Mouse (Mus musculus) left cerebral cortex, adult 8-10 months (tissue): Measurements from ENCODE around the gene Unc13a. TPM values are rescaled to one million over a fixed set of nuclear protein-coding genes. Genes with fewer than 3 reads are reported as not detected.

Experiments
- DNase-seq, 2 experiments: peaks; one replicate each; pipeline ENCODE4 v3.0.0; 2022; ENCODE audit warnings: low spot score in 2 of 2
- total RNA-seq, 4 experiments: library from RNA; stranded (reverse); gene quantifications; 2 replicates each; pipeline ENCODE4 v1.2.4; 2022

Gene Unc13a
- total RNA-seq, 4 experiments from 2014 or later = 237 to 269 (median 246) TPM

DNA sequence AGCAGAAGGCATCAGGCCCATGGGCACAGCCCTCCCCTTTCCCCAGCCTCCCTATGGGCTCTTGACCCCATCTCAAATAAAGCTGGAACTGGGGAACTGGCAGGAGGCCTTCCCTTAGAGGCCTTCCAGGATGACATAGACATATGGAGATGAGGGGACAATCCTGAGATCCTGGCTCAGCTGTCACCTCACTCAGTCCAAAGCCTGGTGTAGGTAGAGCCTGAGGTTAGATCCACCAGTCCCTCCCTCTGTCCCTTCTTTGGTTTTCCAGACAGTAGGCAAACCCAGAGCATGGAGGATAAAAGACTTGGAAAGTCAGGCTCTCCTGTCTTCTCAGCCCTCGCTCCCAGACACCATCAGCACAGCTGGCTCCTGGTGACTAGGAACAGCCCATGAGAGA is 4.7 kb downstream of the Unc13a start:
- no peak for DNase-seq

- no peak for DNase-seq
Measured at GRCm38 (mm10) chr8:71665331-71666130, 6.0 kb downstream of the Unc13a start.

- DNase-seq = peak in 1 of 2 experiments; percentile 74
Measured at GRCm38 (mm10) chr8:71660325-71661120, 11.0 kb downstream of the Unc13a start.

- no peak for DNase-seq
Measured at GRCm38 (mm10) chr8:71659751-71660150, 11.8 kb downstream of the Unc13a start.

- no peak for DNase-seq
Measured at GRCm38 (mm10) chr8:71658515-71659049, 13.0 kb downstream of the Unc13a start.

DNA sequence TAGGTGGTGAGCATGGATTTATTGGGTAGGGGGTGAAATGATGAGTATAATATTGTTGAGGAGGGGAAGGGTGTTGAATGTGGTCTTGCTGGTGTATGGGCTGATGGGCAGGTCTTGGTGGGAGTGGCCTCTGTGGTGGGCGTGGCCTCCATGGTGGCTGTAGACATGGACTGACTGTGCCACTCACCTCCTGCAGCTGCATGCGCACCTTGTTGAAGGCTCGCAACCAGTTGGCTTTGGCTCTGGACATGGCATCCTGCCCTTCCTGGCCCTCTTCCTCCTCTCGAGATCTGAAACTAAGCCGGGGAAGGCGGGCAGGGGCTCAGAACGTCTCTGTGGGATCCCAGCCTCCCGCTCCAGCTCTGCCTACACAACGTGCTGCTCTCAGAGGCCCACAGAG is 13.7 kb downstream of the Unc13a start:
- DNase-seq = no peak

DNA sequence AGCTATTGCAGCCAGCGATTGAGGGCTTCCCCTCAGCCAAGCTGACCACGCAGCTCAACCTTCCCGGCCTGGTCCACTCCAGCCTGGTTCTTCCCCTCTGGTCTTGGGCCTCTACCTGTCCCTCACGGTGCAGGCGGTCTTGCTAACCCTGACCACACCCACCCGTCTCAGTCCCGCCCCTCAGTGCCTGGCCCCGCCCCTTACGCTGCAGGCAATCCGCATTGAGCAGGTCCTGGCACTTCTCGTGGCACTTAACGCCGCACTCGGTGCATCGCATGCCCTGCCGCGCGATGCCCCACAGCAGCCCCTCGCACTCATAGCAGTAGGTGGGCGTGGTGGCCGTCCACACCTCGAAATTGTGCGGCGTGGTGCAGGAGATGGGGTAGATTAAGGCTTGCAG is 17.0 kb downstream of the Unc13a start:
- no peak for DNase-seq

DNA sequence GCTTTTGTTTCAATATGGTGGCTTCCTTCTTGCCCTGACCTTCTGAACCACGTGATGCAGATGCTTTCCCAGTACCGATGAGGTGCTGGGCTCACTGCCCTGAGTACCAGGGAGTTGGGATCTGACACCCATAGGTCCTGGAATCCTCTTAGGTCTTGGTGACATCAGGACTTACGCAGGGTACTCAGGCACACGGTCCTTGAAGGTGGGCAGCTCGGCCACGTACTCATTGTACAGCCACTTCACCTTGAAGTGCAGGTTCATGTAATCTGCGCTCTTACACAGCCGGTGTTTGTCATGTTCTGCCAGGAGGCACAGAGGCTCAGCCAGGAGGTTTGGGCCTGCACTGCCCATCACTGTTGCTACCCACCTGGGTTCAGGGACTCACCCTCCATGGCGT is 26.0 kb downstream of the Unc13a start:
- no peak for DNase-seq

- no peak for DNase-seq
Measured at GRCm38 (mm10) chr8:71639318-71639717, 32.2 kb downstream of the Unc13a start.

DNA sequence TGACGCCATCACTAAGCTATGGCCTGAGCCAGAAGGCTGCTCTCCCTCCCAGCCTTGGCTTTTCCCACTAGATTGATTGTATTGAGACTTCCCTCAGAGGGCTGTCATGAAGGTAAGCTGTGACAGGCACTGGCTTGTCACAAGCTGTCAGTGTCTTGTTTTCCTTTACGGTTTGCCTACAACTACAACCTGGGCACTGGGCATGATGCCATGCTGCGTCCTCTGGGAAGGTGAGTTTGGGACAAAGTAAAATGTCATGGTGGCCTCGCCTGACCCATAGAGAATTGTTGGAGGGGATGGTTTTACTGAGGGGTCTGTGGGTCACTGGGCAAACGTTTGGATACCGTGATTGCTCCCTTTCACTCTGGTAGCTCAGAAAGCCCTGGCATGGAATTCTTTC is 33.2 kb downstream of the Unc13a start:
- no peak for DNase-seq

DNA sequence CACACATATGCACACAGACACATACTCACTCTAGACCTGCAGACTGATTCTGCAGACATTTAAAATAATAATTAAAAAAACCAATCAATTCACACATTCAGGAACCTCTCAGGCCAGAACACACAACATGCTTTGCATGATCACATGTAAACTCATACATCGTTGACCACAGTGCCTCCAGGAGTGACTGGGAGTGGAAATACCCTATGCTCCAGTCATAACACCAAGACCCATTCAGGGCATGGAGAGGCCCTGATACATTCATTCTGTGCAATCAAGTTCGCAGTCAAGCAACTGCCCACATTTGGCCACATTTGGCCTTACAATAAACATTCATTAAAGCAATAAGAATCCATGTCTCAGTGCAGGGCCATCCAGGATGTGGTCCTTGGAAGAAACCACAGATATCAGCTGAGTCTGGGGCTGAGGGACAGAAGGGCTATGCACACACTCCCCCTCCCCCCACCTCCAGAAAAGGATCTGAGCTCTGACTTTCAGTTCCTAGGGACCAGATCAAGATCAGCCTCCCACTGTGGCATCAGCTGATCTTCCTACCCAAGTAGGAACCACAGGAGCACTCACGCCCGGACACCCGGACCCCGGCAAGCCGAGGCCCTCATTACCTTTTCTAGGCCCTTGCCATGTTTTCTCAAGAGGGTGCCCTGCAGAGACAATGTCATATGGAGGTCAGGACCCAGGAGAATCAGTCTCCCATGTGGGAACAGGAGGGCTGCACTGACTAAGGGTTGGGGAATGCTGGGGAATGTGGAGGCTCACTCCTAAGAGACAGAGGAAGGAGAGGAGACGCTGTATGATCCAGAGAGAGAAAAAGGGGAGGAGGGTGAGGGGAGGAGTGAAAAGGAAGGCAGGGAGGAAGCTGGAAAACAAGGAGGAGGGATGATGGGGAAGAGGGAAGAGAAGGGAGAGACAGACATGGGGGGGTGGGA is 34.1 kb downstream of the Unc13a start:
- DNase-seq = no peak

GRCm38 (mm10) chr8:71633981-71634667 is 37.4 kb downstream of the Unc13a start:
- DNase-seq = no peak

GRCm38 (mm10) chr8:71633164-71633563 is 38.4 kb downstream of the Unc13a start:
- DNase-seq = no peak

- no peak for DNase-seq
Measured at GRCm38 (mm10) chr8:71631897-71632296, 39.7 kb downstream of the Unc13a start.

GRCm38 (mm10) chr8:71630761-71631160 is 40.8 kb downstream of the Unc13a start:
- no peak for DNase-seq

DNA sequence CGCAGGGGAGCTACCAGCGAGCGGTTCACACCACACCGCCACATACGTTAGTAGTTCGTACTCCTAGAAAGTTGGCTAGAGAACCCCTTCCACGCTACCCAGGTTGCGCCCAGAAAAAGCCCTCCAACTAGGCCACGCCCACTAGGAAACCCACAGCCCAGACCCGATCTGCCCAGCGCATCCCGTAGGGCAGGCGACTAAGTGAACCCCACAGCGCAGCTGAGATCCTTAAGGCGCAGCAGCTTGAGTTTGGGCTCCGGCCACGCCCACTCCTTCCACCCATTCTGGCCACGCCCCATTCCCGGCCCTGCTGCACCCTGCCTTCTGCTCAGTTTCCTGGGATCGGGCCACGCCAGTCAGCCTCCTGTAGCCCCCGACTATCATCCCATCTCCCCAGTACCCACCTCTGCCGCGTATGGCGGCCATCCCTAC is 41.8 kb downstream of the Unc13a start:
- no peak for DNase-seq

DNA sequence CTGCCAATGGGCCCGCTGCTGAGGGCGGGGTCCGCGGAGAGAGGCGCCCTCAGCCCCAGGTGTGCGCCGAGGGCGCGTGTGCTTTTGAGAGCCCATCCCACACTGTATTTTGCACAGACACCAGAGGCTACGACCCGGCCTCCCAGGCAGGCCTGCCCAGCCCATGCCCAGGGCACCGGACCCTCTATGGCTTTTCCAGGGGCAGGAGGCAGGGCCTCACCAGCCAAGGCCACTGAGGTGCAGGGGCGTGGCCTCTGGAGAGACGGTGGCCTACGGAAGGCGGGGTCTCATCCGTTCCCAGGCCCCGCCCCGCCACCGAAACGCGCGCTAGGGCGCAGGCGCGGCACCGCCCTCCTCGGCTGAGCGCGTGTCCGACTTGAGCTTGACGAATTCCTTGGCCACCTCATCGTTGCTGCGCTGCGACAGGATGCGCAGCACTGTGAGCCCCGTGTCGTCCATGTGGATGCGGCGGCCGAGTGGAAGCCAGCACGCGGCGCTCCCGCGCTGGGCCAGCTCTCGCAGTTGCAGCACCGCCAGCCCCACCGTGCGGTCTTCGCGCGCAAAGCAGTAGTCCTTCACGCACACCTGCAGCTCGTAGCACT is 42.4 kb downstream of the Unc13a start:
- peak; percentile 81 to 92 for DNase-seq

- no peak for DNase-seq
Measured at GRCm38 (mm10) chr8:71628396-71629095, 43.0 kb downstream of the Unc13a start.

DNA sequence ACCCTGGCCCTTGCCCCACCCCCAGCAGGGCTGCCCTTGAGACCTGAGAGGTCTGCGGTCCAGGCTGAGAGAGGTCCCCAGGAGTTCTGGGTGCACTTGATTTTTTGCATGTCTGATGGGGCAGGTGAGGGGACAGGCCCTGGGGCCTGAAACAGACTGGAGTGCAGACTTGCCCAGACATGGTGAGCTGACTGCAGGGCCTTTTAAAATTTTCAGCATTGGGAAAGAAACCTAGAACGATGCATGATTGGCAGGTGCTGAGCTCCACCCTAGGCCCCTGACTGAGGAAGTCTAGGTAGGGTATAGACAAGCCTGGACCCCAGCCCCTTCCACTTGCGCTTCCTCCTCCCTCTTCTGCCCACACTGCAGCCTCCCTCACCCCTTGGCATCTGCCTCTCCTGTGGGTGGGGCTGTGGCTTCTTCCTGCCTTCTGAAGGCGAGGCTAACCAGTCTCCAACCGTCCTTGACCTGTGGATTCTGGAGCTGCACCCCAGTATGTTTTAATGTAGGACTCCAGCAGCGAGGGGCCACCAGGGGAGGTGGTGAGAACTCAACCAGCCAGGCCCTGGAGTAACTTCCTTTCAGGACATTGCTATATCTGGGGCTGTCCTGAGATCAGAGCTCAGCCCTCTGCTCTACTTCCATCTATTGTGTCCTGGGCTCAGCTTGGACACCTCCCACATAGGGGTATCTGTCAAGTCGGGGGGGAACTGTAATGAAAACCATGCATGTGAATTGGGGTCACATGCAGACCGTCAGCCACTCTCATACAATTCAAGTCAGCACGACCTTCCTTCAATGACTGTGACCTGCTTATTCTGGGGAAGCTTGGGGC is 44.1 kb downstream of the Unc13a start:
- no peak for DNase-seq
